Mouse (Mus musculus) G1E-ER4 (cell line): ENCODE data around the gene Syt12. TPM values are rescaled to one million over a fixed set of nuclear protein-coding genes. Genes with fewer than 3 reads are reported as not detected.

Experiments used
- GATA1 ChIP-seq: IDR thresholded peaks from one replicate; pipeline ENCODE4 v1.8.0; 2012; ENCODE audit warnings: low read length, inconsistent platforms
- polyA plus RNA-seq: library from polyadenylated mRNA; stranded (reverse); fragments of >175 nt; gene quantifications from 2 replicates; pipeline ENCODE4 v1.2.3, GENCODE M21; 2012

The Syt12 gene
- polyA plus RNA-seq, 1 experiment, result not detected

GRCm38 (mm10) chr19:4464666-4465065 lies 12.6 kb downstream of the Syt12 start:
- no peak for TF ChIP-seq GATA1

GRCm38 (mm10) chr19:4461981-4462380 lies 15.3 kb downstream of the Syt12 start:
- no peak for TF ChIP-seq GATA1

- TF ChIP-seq GATA1, result no peak
Observed at GRCm38 (mm10) chr19:4456227-4456626, 21.0 kb downstream of the Syt12 start.

- no peak for TF ChIP-seq GATA1
Observed at GRCm38 (mm10) chr19:4455071-4455800, 22.0 kb downstream of the Syt12 start.

GRCm38 (mm10) chr19:4452525-4452924 lies 24.7 kb downstream of the Syt12 start:
- TF ChIP-seq GATA1, result no peak

GRCm38 (mm10) chr19:4451965-4452364 lies 25.3 kb downstream of the Syt12 start:
- no peak for TF ChIP-seq GATA1

- no peak for TF ChIP-seq GATA1
Observed at GRCm38 (mm10) chr19:4451098-4451497, 26.1 kb downstream of the Syt12 start.

- TF ChIP-seq GATA1, result no peak
Observed at GRCm38 (mm10) chr19:4450666-4451065, 26.6 kb downstream of the Syt12 start.

GRCm38 (mm10) chr19:4449230-4449629 lies 28.0 kb downstream of the Syt12 start:
- TF ChIP-seq GATA1, result no peak

GRCm38 (mm10) chr19:4447445-4447844 lies 29.8 kb downstream of the Syt12 start:
- no peak for TF ChIP-seq GATA1

- no peak for TF ChIP-seq GATA1
Observed at GRCm38 (mm10) chr19:4446661-4447420, 30.4 kb downstream of the Syt12 start.

GRCm38 (mm10) chr19:4442408-4442807 lies 34.8 kb downstream of the Syt12 start:
- TF ChIP-seq GATA1, result no peak

- no peak for TF ChIP-seq GATA1
Observed at GRCm38 (mm10) chr19:4441621-4442161, 35.6 kb downstream of the Syt12 start.

GRCm38 (mm10) chr19:4441090-4441591 lies 36.1 kb downstream of the Syt12 start:
- TF ChIP-seq GATA1, result no peak

GRCm38 (mm10) chr19:4440222-4440621 lies 37.0 kb downstream of the Syt12 start:
- no peak for TF ChIP-seq GATA1

GRCm38 (mm10) chr19:4439161-4439801 lies 38.0 kb downstream of the Syt12 start, which contains the start of gene Rhod:
TSS of gene Rhod (minus strand) at chr19:4439432.
- TF ChIP-seq GATA1, result no peak
